Mouse (Mus musculus) neural tube, embryonic 12.5 days (tissue): ENCODE results near the gene Hs6st1. TPM values are rescaled to one million over a fixed set of nuclear protein-coding genes. Genes with fewer than 3 reads are reported as not detected.

Source experiments
- ATAC-seq: fragments of 200-750 bp; cut with Nextera tagmentation; 2 replicates; pipeline ENCODE4 v1.8.0; 2017; ENCODE audit warnings: low read depth, mild to moderate bottlenecking, moderate TSS enrichment, moderate library complexity; ENCODE audit not compliant: low FRiP score
- H3K27ac ChIP-seq: fragments of 300-500 bp; sonication (generic); 2 replicates; pipeline ENCODE4 v1.5.1; 2016
- H3K27me3 ChIP-seq: fragments of 300-500 bp; sonication (generic); replicated peaks from 2 replicates; pipeline ENCODE4 v1.6.1; 2016; ENCODE audit warnings: mild to moderate bottlenecking
- H3K36me3 ChIP-seq: fragments of 300-500 bp; sonication (generic); 2 replicates; pipeline ENCODE4 v1.6.1; 2016; ENCODE audit warnings: mild to moderate bottlenecking
- H3K4me1 ChIP-seq: fragments of 300-500 bp; sonication (generic); 2 replicates; pipeline ENCODE4 v1.6.1; 2016
- H3K4me2 ChIP-seq: fragments of 300-500 bp; sonication (generic); replicated peaks from 2 replicates; pipeline ENCODE4 v1.6.1; 2016; ENCODE audit warnings: mild to moderate bottlenecking
- H3K4me3 ChIP-seq: fragments of 300-500 bp; sonication (generic); 2 replicates; pipeline ENCODE4 v1.5.1; 2016
- H3K9ac ChIP-seq: fragments of 300-500 bp; sonication (generic); 2 replicates; pipeline ENCODE4 v1.6.1; 2016; ENCODE audit warnings: mild to moderate bottlenecking
- H3K9me3 ChIP-seq: fragments of 300-500 bp; sonication (generic); 2 replicates; pipeline ENCODE4 v1.6.1; 2016; ENCODE audit warnings: mild to moderate bottlenecking
- WGBS: fragments of 180-500 bp; shearing (Covaris S2); methylation state at CpG from one replicate; pipeline ENCODE4 v1.1.7; 2016; 5-methylcytosine and 5-hydroxymethylcytosine counted together
- polyA plus RNA-seq: library from polyadenylated mRNA; unstranded; fragments of >200 nt; fragmentation: Nextera tagmentation; extraction: Ambion mirVana; gene quantifications from 2 replicates; pipeline ENCODE4 v1.2.1, GENCODE M21; 2016

Hs6st1 gene
- polyA plus RNA-seq, 1 experiment from 2014 or later = 34.4 TPM

DNA sequence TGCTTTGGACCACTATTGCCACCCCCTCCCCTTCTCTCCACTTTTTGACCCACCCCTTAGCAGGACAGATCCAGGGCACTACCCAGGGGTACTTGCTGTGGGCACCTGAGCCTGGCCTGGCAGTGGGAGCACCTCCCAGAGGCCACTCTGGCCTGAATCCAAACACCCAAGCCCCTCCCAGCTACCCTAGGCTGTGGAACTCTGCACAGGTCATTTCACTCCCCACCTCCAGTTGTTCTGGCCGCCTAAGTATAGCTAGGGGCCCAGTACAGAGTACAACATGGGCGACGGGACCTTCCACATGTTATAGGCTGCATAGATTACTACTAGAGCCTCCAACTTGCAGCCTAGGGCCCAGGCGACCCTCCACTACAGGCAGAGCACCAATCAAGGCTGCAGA, 999 bp upstream of the Hs6st1 start:
- no peaks in the 10 kb centered on the region for H3K27me3 ChIP-seq
- no peak for ATAC-seq
- WGBS = 70% methylated on average over 4 of the region's 4 CpGs
- peaks cover 50% of the 10 kb centered on the region for H3K4me1 ChIP-seq
- H3K36me3 ChIP-seq = no peaks in the 10 kb centered on the region
- no peak overlapping the region for H3K9ac ChIP-seq
- no peak overlapping the region for H3K4me3 ChIP-seq
- no peak overlapping the region for H3K27ac ChIP-seq
- H3K4me2 ChIP-seq = no peak overlapping the region; the same call in 1 of the 2 replicates
- H3K9me3 ChIP-seq = no peaks in the 10 kb centered on the region

DNA sequence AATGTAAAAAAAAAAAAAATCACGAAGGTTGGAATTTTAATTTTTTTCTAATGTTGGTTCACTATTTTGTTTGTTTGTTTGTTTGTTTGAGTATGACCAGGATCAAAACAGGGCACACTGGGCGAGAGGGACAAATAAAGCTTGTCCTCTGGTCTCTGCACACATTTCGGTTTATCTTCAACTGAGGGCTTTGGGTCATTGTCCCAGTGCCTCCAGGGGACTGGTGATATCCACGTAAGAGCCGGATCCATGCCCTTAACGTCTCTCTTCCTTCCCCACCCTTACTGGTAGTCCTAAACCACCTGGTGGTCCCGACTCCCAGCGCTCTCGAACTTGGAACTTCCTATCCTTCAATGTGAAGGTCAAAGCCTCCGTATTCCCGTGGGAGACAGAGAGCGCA, 589 bp upstream of the Hs6st1 start:
- Histone ChIP-seq H3K36me3 (no peaks in the 10 kb centered on the region), H3K27me3 (no peaks in the 10 kb centered on the region), H3K9me3 (no peaks in the 10 kb centered on the region), H3K9ac (peak overlapping the region; percentile 85), H3K4me3 (peak overlapping the region; percentile 83), H3K4me2 (peak overlapping the region; percentile 95), H3K4me1 (peaks cover 54% of the 10 kb centered on the region), H3K27ac (no peak overlapping the region)
- no peak for ATAC-seq
- WGBS = 23% methylated on average over 12 of the region's 12 CpGs

DNA sequence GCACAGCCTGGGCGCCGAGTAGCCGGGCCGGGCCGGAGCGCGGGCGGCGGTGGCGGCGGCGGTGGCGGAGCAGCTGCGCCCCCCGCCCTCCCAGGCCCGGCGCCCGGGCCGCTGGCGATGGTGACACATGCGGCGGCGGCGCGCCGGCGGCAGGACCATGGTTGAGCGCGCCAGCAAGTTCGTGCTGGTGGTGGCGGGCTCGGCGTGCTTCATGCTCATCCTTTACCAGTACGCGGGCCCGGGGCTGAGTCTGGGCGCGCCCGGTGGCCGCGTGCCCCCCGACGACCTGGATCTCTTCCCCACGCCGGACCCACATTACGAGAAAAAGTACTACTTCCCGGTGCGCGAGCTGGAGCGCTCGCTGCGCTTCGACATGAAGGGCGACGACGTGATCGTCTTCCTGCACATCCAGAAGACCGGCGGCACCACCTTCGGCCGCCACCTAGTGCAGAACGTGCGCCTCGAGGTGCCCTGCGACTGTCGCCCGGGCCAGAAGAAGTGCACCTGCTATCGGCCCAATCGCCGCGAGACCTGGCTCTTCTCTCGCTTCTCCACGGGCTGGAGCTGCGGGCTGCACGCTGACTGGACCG, 426 bp downstream of the Hs6st1 start:
- Histone ChIP-seq H3K4me1 (peaks cover 64% of the 10 kb centered on the region), H3K9me3 (no peaks in the 10 kb centered on the region), H3K4me2 (peak overlapping the region; percentile 95), H3K27me3 (no peaks in the 10 kb centered on the region), H3K36me3 (0 out of 2 replicates have a peak, but pooled peaks cover 1% of the 10 kb centered on the region), H3K9ac (peak overlapping the region; percentile 85), H3K27ac (peak overlapping the region; percentile 37; the same call in 1 of the 2 replicates), H3K4me3 (peak overlapping the region; percentile 83)
- under 1% methylated on average over 76 of the region's 76 CpGs for WGBS
- peak; percentile 63 for ATAC-seq

DNA sequence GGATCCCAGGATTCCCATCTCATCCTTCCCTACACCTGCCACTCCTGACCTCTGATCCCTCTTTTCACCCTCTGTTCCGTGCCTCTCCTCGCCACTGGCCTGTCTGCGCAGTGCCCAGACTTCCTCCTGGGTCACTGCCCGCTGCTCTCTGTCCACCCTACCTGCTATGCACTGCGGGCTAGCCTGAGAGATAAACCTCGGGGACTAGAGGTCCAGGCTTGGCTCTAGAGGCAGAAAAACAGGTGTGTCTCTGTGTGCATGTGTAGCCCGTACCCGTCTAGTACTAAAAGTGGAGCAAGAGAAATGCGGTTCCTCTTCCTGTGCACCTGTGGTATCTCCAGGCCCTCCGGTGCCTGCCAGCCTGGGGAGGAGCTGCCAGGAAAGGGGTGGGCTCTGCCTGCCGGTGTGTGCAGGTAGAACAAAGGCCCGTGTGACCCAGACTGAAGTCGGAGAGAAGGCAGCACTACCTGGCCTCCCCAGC, 1.1 kb downstream of the Hs6st1 start:
- Histone ChIP-seq H3K9ac (peak overlapping the region; percentile 85), H3K9me3 (no peaks in the 10 kb centered on the region), H3K36me3 (0 out of 2 replicates have a peak, but pooled peaks cover 4% of the 10 kb centered on the region), H3K27ac (no peak overlapping the region; the same call in 1 of the 2 replicates), H3K4me3 (peak overlapping the region; percentile 83), H3K4me2 (peak overlapping the region; percentile 95), H3K27me3 (no peaks in the 10 kb centered on the region), H3K4me1 (peaks cover 67% of the 10 kb centered on the region)
- WGBS = 2% methylated on average over 13 of the region's 13 CpGs
- no peak for ATAC-seq

DNA sequence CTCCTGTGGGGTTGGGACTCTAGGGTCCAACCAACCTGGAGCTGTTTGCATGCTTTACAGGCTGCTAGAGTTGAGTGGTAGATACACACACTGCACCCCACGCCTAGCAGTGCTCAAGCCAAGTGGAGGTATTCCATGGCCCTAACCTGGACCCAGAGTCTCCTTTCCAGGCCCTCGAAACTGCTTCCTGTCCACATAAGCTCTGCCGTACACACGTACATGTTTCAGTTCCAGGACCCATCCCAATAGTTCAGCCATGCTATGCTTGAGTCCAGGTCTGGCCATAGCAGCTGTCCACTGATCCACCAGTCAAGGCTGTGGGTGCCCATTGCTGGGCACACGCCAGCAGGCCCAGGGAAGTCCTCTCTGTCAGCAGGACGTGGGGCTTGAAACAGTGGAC, 2.0 kb downstream of the Hs6st1 start:
- WGBS = 60% methylated on average over 6 of the region's 6 CpGs

DNA sequence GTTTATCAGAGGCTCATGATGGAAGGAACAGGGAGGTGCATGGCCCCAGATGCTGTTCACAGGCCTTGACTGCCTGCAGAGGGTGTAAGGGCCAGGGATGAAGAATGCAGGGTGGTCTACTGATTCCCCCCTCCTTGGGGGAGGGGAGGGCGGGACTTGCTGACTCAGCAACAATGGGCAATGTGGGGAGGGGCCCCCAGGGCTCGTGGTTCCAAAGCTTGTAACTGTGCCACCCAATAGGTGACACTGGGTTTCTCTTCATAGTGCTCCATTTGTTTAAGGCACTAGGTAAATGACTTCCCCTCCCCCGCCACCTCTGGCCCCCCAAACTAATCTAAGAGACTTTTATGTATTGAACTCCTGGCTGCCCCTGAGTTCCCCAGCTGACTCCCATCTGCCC, 2.5 kb downstream of the Hs6st1 start:
- Histone ChIP-seq H3K36me3 (peaks cover 6% of the 10 kb centered on the region; the same call in 1 of the 2 replicates), H3K4me3 (peak overlapping the region; percentile 83), H3K27ac (no peak overlapping the region), H3K4me2 (peak overlapping the region; percentile 95), H3K27me3 (no peaks in the 10 kb centered on the region), H3K9me3 (no peaks in the 10 kb centered on the region), H3K4me1 (peaks cover 59% of the 10 kb centered on the region), H3K9ac (peak overlapping the region; percentile 85)
- no peak for ATAC-seq
- 47% methylated on average over 3 of the region's 3 CpGs for WGBS

More for the DNA sequence above, 2.0 kb downstream of the Hs6st1 start:
- H3K27ac ChIP-seq = no peak overlapping the region
- H3K9me3 ChIP-seq = no peaks in the 10 kb centered on the region
- H3K4me2 ChIP-seq = peak overlapping the region; percentile 95
- H3K27me3 ChIP-seq = no peaks in the 10 kb centered on the region
- H3K4me3 ChIP-seq = peak overlapping the region; percentile 83
- no peak for ATAC-seq
- peak overlapping the region; percentile 85 for H3K9ac ChIP-seq
- peaks cover 64% of the 10 kb centered on the region for H3K4me1 ChIP-seq
- H3K36me3 ChIP-seq = 0 out of 2 replicates have a peak, but pooled peaks cover 4% of the 10 kb centered on the region

DNA sequence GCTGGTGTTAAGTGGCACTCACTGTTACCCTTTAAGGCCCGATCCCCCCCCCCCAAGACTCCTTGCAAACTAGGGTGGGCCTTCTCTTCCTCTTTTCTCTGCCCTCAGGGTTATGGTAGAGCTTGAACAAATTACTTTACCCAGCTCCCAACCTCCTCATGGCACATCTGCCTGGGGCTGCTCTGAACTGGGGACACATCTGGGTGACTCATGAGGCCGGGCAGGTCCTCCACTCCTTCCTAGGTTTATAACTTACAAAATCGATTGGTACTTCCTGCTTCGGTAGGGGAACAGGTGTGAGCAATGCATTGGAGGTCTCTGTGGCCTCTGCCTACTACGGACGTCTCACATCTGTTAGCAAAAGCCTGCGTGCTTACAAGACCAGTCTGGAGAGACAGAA, 3.0 kb downstream of the Hs6st1 start:
- peak overlapping the region; percentile 83; the same call in 1 of the 2 replicates for H3K4me3 ChIP-seq
- peak overlapping the region; percentile 95 for H3K4me2 ChIP-seq
- no peak overlapping the region for H3K27ac ChIP-seq
- H3K27me3 ChIP-seq = no peaks in the 10 kb centered on the region
- H3K36me3 ChIP-seq = peaks cover 11% of the 10 kb centered on the region; the same call in 1 of the 2 replicates
- no peak for ATAC-seq
- 81% methylated on average over 7 of the region's 7 CpGs for WGBS
- peaks cover 63% of the 10 kb centered on the region for H3K4me1 ChIP-seq
- no peaks in the 10 kb centered on the region for H3K9me3 ChIP-seq
- H3K9ac ChIP-seq = 0 out of 2 replicates have a peak overlapping the region, but pooled peaks have one; percentile 85

DNA sequence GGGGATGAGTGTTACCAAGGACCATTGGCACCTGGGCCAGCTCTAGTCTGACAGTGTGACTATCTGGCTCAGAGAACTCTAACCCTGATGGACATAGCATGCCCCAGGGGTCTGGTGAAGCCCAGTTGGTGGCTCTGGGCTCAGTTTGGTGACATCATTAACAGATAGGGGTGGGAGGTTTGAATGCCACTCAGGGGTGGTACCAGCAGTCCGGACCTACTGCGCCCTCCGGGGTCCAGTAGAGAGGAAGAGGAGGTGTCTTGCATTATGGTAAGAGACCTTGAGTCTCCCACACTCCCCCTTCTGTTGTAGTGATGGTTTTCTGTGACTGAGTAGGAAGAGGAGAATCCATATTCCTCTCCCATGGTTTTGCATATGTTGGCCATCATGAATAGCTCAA, 3.4 kb downstream of the Hs6st1 start:
- Histone ChIP-seq H3K4me1 (peaks cover 66% of the 10 kb centered on the region), H3K9ac (no peak overlapping the region)
- whole genome bisulfite sequencing = 88% methylated on average over 3 of the region's 3 CpGs

DNA sequence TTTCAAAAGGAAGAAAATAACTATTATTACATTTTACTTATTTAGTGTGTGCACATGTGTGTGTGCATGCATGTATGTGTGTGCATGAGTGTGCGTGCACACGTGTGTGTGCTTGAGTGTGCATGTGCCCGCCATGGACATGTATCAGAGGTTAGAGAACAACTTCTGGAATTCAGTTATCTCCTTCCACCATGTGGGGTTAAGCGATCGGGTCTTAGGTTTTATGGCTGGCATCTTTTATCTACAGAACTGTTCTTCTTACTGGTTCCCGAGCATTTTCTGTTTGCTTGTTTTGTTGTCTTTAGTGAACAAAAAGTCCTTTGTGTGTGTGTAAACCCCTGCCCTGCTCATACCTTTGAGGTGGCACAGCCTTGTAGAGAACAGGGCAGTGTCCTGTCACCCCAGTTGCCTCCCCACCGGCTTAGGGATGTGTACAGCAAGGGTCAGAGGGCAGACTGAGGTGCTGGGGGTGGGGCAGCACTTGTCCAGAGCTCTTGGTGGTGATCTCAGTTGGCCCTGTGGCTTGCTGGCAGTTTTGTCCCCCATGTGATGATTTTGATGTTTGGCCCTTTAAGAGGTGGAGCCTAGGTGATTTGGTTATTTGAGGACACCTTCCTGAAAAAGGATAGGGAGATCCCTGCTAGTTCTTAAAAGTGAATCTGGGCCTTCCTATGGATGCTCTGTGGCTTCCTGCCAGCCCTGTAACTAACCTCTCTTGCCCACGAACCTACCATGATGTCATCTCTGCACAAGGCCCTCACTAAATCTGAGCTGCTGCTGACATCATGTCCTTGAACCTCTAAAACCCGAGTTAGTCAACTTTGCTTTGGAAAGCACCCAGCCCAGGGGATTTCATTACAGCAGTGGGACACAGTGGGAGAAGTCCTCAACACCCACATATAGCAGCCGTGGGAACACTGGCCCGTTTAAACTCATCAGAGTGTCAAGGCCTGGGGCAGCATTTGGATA, 4.7 kb downstream of the Hs6st1 start:
- no peak for ATAC-seq
- WGBS = 64% methylated on average over 11 of the region's 11 CpGs
- Histone ChIP-seq H3K36me3 (peaks cover 11% of the 10 kb centered on the region; the same call in 1 of the 2 replicates), H3K27ac (no peak overlapping the region), H3K4me2 (peak overlapping the region; percentile 95), H3K4me3 (no peak overlapping the region), H3K4me1 (peaks cover 74% of the 10 kb centered on the region), H3K27me3 (no peaks in the 10 kb centered on the region), H3K9me3 (no peaks in the 10 kb centered on the region), H3K9ac (no peak overlapping the region)

More for the DNA sequence above, 3.4 kb downstream of the Hs6st1 start:
- Histone ChIP-seq H3K36me3 (peaks cover 11% of the 10 kb centered on the region; the same call in 1 of the 2 replicates), H3K27me3 (no peaks in the 10 kb centered on the region), H3K27ac (no peak overlapping the region), H3K4me3 (0 out of 2 replicates have a peak overlapping the region, but pooled peaks have one; percentile 83), H3K9me3 (no peaks in the 10 kb centered on the region), H3K4me2 (peak overlapping the region; percentile 95)
- no peak for ATAC-seq

DNA sequence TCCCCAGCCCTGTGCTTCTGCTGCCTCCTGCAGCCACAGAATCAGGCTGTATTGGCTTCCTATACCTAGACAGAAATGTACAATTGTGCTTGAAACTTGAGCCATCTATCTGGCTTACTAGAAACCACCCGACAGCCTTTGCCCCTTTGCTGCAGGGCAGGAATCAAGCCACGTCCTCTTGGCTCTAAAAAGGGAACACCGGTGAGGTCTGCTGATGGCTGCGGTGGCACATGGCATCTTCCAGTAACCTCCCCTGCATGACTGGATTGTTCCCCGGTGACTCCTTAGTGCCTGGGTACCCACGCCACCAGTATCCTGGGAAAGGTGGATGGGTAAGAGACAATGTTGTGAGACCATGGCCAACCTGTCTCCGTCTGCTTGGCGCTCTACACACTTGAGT, 5.4 kb downstream of the Hs6st1 start:
- WGBS = 83% methylated on average over 8 of the region's 8 CpGs
- Histone ChIP-seq H3K9me3 (no peaks in the 10 kb centered on the region), H3K4me1 (peaks cover 78% of the 10 kb centered on the region), H3K36me3 (peaks cover 11% of the 10 kb centered on the region; the same call in 1 of the 2 replicates), H3K4me3 (no peak overlapping the region), H3K27me3 (no peaks in the 10 kb centered on the region), H3K9ac (no peak overlapping the region), H3K4me2 (peak overlapping the region; percentile 95), H3K27ac (no peak overlapping the region)
- ATAC-seq = no peak

DNA sequence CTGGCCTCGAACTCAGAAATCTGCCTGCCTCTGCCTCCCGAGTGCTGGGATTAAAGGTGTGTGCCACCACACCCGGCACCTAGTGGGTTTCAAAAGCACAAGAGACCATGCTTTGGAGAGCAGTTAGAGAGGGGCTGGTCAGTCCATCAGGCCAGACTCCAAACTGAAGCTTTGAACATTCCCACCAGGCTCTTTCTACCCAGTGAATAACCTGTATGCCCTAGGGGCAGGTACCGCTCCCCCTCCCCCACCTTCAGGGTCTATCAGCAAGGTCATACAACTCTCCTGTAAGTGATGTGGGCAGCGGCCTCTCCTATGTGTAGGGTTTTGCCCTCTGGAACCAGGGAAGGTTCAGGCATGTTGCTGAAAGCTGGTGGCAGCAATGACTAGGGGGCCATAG, 6.0 kb downstream of the Hs6st1 start:
- no peaks in the 10 kb centered on the region for H3K9me3 ChIP-seq
- H3K27ac ChIP-seq = no peak overlapping the region
- H3K36me3 ChIP-seq = peaks cover 11% of the 10 kb centered on the region; the same call in 1 of the 2 replicates
- peaks cover 75% of the 10 kb centered on the region for H3K4me1 ChIP-seq
- ATAC-seq = no peak
- no peaks in the 10 kb centered on the region for H3K27me3 ChIP-seq
- no peak overlapping the region for H3K9ac ChIP-seq
- H3K4me3 ChIP-seq = no peak overlapping the region
- no peak overlapping the region for H3K4me2 ChIP-seq
- WGBS = 97% methylated on average over 5 of the region's 5 CpGs

DNA sequence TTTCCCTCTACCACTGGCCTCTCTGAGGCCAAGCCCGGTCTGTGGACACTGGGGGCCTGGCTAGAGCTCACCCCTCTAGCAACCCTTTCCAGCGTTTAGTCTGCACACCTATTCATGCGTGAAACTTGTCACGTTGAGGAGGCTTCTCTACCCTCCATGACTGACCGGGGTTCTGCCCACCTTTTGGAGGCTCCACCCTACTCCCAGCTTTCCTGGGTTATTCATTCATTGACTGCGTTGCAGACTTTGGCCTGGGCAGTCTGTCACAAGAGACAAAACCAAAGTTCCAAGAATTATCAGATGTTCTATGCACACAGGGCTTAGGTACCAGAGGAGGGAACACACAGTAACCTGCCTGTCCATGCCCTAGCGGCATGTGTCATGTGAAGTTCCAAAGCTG, 6.8 kb downstream of the Hs6st1 start:
- no peak for ATAC-seq
- Histone ChIP-seq H3K9ac (no peak overlapping the region), H3K27ac (no peak overlapping the region), H3K4me1 (peaks cover 68% of the 10 kb centered on the region), H3K9me3 (no peaks in the 10 kb centered on the region), H3K4me2 (no peak overlapping the region), H3K36me3 (peaks cover 15% of the 10 kb centered on the region; the same call in 1 of the 2 replicates), H3K4me3 (no peak overlapping the region), H3K27me3 (no peaks in the 10 kb centered on the region)
- 83% methylated on average over 7 of the region's 7 CpGs for WGBS
